Mouse (Mus musculus): ENCODE measurements around the gene Uqcc2. TPM values are rescaled to one million over a fixed set of nuclear protein-coding genes. Genes with fewer than 3 reads are reported as not detected.

Uqcc2 gene
- total and polyA plus RNA-seq, 3 experiments, result 176 to 329 TPM; not detected in 1

GRCm38 (mm10) chr17:27087426-27087825 lies 46.3 kb downstream of the Uqcc2 start:
- DNase-seq (ENCODE audit: low read depth, low spot score), result peak; percentile 58
- peaks cover 0 to 14% of the 10 kb centered on the region in 2 experiments; a peak in 3 of 4 replicates for H3K4me1 ChIP-seq (ENCODE audit: control insufficient read depth in 1 of 2, insufficient read depth in 2 of 2, low read length in 2 of 2)
- H3K79me2 ChIP-seq (ENCODE audit: control insufficient read depth, insufficient read depth, low read length, poor library complexity), result no peaks in the 10 kb centered on the region
- no peak overlapping the region for H3K27ac ChIP-seq (ENCODE audit: control insufficient read depth, low read depth, low read length)
- H3K9ac ChIP-seq (ENCODE audit: control insufficient read depth, low read depth, low read length, poor library complexity, severe bottlenecking), result no peak overlapping the region
- no peak overlapping the region for H3K4me3 ChIP-seq (ENCODE audit: control insufficient read depth in 1 of 2, insufficient read depth in 1 of 2, low read depth in 2 of 2, low read length in 2 of 2)
- TF ChIP-seq RCOR1 (IDR thresholded peaks at IDR 0.05; ENCODE audit: low read depth, low read length), result no peak
- peak; percentile 23 for TF ChIP-seq RAD21 (IDR thresholded peaks at IDR 0.05; ENCODE audit: low read depth, low read length)
- TF ChIP-seq SMC3 (IDR thresholded peaks at IDR 0.05; ENCODE audit: low read depth, low read length), result peak; percentile 59
- TF ChIP-seq CTCF (IDR thresholded peaks at IDR 0.05 in 2 of 3, conservative IDR thresholded peaks at IDR 0.05 in 1 of 3; ENCODE audit: control insufficient read depth in 1 of 3, insufficient read depth in 1 of 3, low read depth in 2 of 3, low read length in 3 of 3, poor library complexity in 1 of 3, severe bottlenecking in 1 of 3), result peak; percentile 67 to 86 (median 74)
- TF ChIP-seq GATA1 (IDR thresholded peaks at IDR 0.05; ENCODE audit: low read depth, low read length), result no peak
- no peak for TF ChIP-seq MYC (IDR thresholded peaks at IDR 0.05; ENCODE audit: low read depth, low read length)
- no peak for TF ChIP-seq KAT2A (conservative IDR thresholded peaks at IDR 0.05; ENCODE audit: low read depth, low read length)
- TF ChIP-seq ZC3H11A (IDR thresholded peaks at IDR 0.05; ENCODE audit: low read depth, low read length), result 0 out of 2 replicates have a peak, but pooled peaks have one; percentile 1
- TF ChIP-seq MXI1 (IDR thresholded peaks at IDR 0.05; ENCODE audit: low read depth, low read length), result no peak
- no peaks in the 10 kb centered on the region for H3K27me3 ChIP-seq (ENCODE audit: control insufficient read depth in 1 of 2, insufficient read depth in 2 of 2, low read length in 2 of 2)
- peaks cover 0 to 8% of the 10 kb centered on the region in 2 experiments; a peak in 1 of 4 replicates for H3K36me3 ChIP-seq (ENCODE audit: control insufficient read depth in 1 of 2, insufficient read depth in 2 of 2, low read length in 2 of 2)
- no peaks in the 10 kb centered on the region for H3K9me3 ChIP-seq (replicated peaks; ENCODE audit: insufficient read depth, low read length)

- Histone ChIP-seq H3K27me3 (ENCODE audit: control insufficient read depth in 1 of 2, insufficient read depth in 2 of 2, low read length in 2 of 2) (no peaks in the 10 kb centered on the region), H3K36me3 (ENCODE audit: control insufficient read depth in 1 of 2, insufficient read depth in 2 of 2, low read length in 2 of 2) (peaks cover 0 to 12% of the 10 kb centered on the region in 2 experiments; a peak in 2 of 4 replicates), H3K27ac (ENCODE audit: control insufficient read depth, low read depth, low read length) (no peak overlapping the region), H3K9ac (ENCODE audit: control insufficient read depth, low read depth, low read length, poor library complexity, severe bottlenecking) (no peak overlapping the region), H3K4me1 (ENCODE audit: control insufficient read depth in 1 of 2, insufficient read depth in 2 of 2, low read length in 2 of 2) (peaks cover 0 to 22% of the 10 kb centered on the region in 2 experiments; a peak in 3 of 4 replicates), H3K4me3 (ENCODE audit: control insufficient read depth in 1 of 2, insufficient read depth in 1 of 2, low read depth in 2 of 2, low read length in 2 of 2) (no peak overlapping the region), H3K9me3 (replicated peaks; ENCODE audit: insufficient read depth, low read length) (no peaks in the 10 kb centered on the region), H3K79me2 (ENCODE audit: control insufficient read depth, insufficient read depth, low read length, poor library complexity) (no peaks in the 10 kb centered on the region)
- DNase-seq (ENCODE audit: low read depth, low spot score), result peak; percentile 82
- TF ChIP-seq ZC3H11A (IDR thresholded peaks at IDR 0.05; ENCODE audit: low read depth, low read length), result peak; percentile 45; the same call in 1 of the 2 replicates
- TF ChIP-seq MYC (IDR thresholded peaks at IDR 0.05; ENCODE audit: low read depth, low read length), result no peak
- TF ChIP-seq SMC3 (IDR thresholded peaks at IDR 0.05; ENCODE audit: low read depth, low read length), result peak; percentile 79
- no peak for TF ChIP-seq POLR2AphosphoS2 (IDR thresholded peaks at IDR 0.05; ENCODE audit: low read length)
- TF ChIP-seq BHLHE40 (IDR thresholded peaks at IDR 0.05; ENCODE audit: borderline replicate concordance, low read depth, low read length), result no peak
- peak; percentile 83 to 95 (median 87) for TF ChIP-seq CTCF (IDR thresholded peaks at IDR 0.05 in 2 of 3, conservative IDR thresholded peaks at IDR 0.05 in 1 of 3; ENCODE audit: control insufficient read depth in 1 of 3, insufficient read depth in 1 of 3, low read depth in 2 of 3, low read length in 3 of 3, poor library complexity in 1 of 3, severe bottlenecking in 1 of 3)
- peak; percentile 66 for TF ChIP-seq RAD21 (IDR thresholded peaks at IDR 0.05; ENCODE audit: low read depth, low read length)
These were observed 48.0 kb downstream of the Uqcc2 start for GRCm38 (mm10) chr17:27085676-27086075.

- no peak overlapping the region for H3K9ac ChIP-seq (ENCODE audit: control insufficient read depth, low read depth, low read length, poor library complexity, severe bottlenecking)
- no peak for TF ChIP-seq ZNF384 (IDR thresholded peaks at IDR 0.05; ENCODE audit: low read depth, low read length)
- no peak for TF ChIP-seq UBTF (IDR thresholded peaks at IDR 0.05; ENCODE audit: borderline replicate concordance, insufficient read depth, low read depth, low read length)
- TF ChIP-seq USF1 (IDR thresholded peaks at IDR 0.05; ENCODE audit: low read depth, low read length), result peak; percentile 72
- TF ChIP-seq MAX (IDR thresholded peaks at IDR 0.05; ENCODE audit: low read length), result 0 out of 2 replicates have a peak, but pooled peaks have one; percentile 30
- no peak for TF ChIP-seq RCOR1 (IDR thresholded peaks at IDR 0.05; ENCODE audit: low read depth, low read length)
- DNase-seq (ENCODE audit: low read depth, low spot score), result peak; percentile 64
- no peaks in the 10 kb centered on the region for H3K27me3 ChIP-seq (ENCODE audit: control insufficient read depth in 1 of 2, insufficient read depth in 2 of 2, low read length in 2 of 2)
- no peaks in the 10 kb centered on the region for H3K79me2 ChIP-seq (ENCODE audit: control insufficient read depth, insufficient read depth, low read length, poor library complexity)
- no peak overlapping the region for H3K4me3 ChIP-seq (ENCODE audit: control insufficient read depth in 1 of 2, insufficient read depth in 1 of 2, low read depth in 2 of 2, low read length in 2 of 2)
- H3K36me3 ChIP-seq (ENCODE audit: control insufficient read depth in 1 of 2, insufficient read depth in 2 of 2, low read length in 2 of 2), result peaks cover 0 to 12% of the 10 kb centered on the region in 2 experiments; a peak in 2 of 4 replicates
- H3K9me3 ChIP-seq (replicated peaks; ENCODE audit: insufficient read depth, low read length), result no peaks in the 10 kb centered on the region
- H3K27ac ChIP-seq (ENCODE audit: control insufficient read depth, low read depth, low read length), result peak overlapping the region; percentile 43
- H3K4me1 ChIP-seq (ENCODE audit: control insufficient read depth in 1 of 2, insufficient read depth in 2 of 2, low read length in 2 of 2), result peaks cover 0 to 22% of the 10 kb centered on the region in 2 experiments; a peak in 3 of 4 replicates
These were observed 50.1 kb downstream of the Uqcc2 start for GRCm38 (mm10) chr17:27083601-27084000.

Data from MEL (cell line).